Mouse (Mus musculus) kidney, postnatal 10 days (tissue): ENCODE data around the gene Psmd14.
A peak's percentile ranks its signal among the peaks of the same experiment; 100 is the strongest.

Source experiments
- DNase-seq: peaks from one replicate; pipeline ENCODE4 v3.0.0; 2021; ENCODE audit warnings: mixed read lengths

The Psmd14 gene

GRCm38 (mm10) chr2:61764470-61765105 is 53.1 kb downstream of the Psmd14 start:
- no peak for DNase-seq

GRCm38 (mm10) chr2:61765526-61765925 is 54.0 kb downstream of the Psmd14 start:
- DNase-seq, result no peak

GRCm38 (mm10) chr2:61780794-61781193 is 69.3 kb downstream of the Psmd14 start:
- DNase-seq, result no peak

- DNase-seq, result no peak
Observed at GRCm38 (mm10) chr2:61794960-61795359, 83.5 kb downstream of the Psmd14 start.

- DNase-seq, result no peak
Observed at GRCm38 (mm10) chr2:61798048-61798447, 86.6 kb downstream of the Psmd14 start.

- DNase-seq, result peak; percentile 13
Observed at GRCm38 (mm10) chr2:61802656-61803251, 91.3 kb downstream of the Psmd14 start, which contains the start of gene Tbr1. Gene Tbr1 (plus strand): TSS chr2:61802930.

GRCm38 (mm10) chr2:61803443-61804367 is 92.2 kb downstream of the Psmd14 start:
- peak; percentile 6 for DNase-seq

GRCm38 (mm10) chr2:61804382-61804840 is 92.9 kb downstream of the Psmd14 start:
- DNase-seq, result no peak

- DNase-seq, result peak; percentile 21
Observed at GRCm38 (mm10) chr2:61804841-61805540, 93.5 kb downstream of the Psmd14 start.

- DNase-seq, result peak; percentile 29
Observed at GRCm38 (mm10) chr2:61805541-61806345, 94.2 kb downstream of the Psmd14 start.

- DNase-seq, result no peak
Observed at GRCm38 (mm10) chr2:61806346-61806825, 94.9 kb downstream of the Psmd14 start.

- peak; percentile 27 for DNase-seq
Observed at GRCm38 (mm10) chr2:61807151-61807550, 95.7 kb downstream of the Psmd14 start.

- DNase-seq, result no peak
Observed at GRCm38 (mm10) chr2:61807781-61808180, 96.3 kb downstream of the Psmd14 start.

GRCm38 (mm10) chr2:61808776-61809175 is 97.3 kb downstream of the Psmd14 start:
- peak; percentile 6 for DNase-seq

GRCm38 (mm10) chr2:61809381-61809780 is 97.9 kb downstream of the Psmd14 start:
- DNase-seq, result no peak

GRCm38 (mm10) chr2:61810751-61811150 is 99.3 kb downstream of the Psmd14 start:
- DNase-seq, result no peak

- no peak for DNase-seq
Observed at GRCm38 (mm10) chr2:61811163-61811506, 99.6 kb downstream of the Psmd14 start.

- peak; percentile 64 for DNase-seq
Observed at GRCm38 (mm10) chr2:61811507-61812421, 100.3 kb downstream of the Psmd14 start.

GRCm38 (mm10) chr2:61812536-61812935 is 101.0 kb downstream of the Psmd14 start:
- no peak for DNase-seq

GRCm38 (mm10) chr2:61813106-61813505 is 101.6 kb downstream of the Psmd14 start:
- no peak for DNase-seq

- DNase-seq, result no peak
Observed at GRCm38 (mm10) chr2:61813521-61813920, 102.0 kb downstream of the Psmd14 start.
